Mouse (Mus musculus) monocyte, adult 2 months (primary cell): ENCODE results near the gene Itga4.

Experiments used
- DNase-seq, 2 experiments: peaks; one replicate each; pipeline ENCODE4 v3.0.0; 2022; ENCODE audit warnings: low spot score in 2 of 2, low read depth in 1 of 2

The Itga4 gene

GRCm38 (mm10) chr2:79351179-79352099 lies 96.2 kb downstream of the Itga4 start:
- no peak for DNase-seq

- DNase-seq: no peak
Measured at GRCm38 (mm10) chr2:79352100-79352802, 97.0 kb downstream of the Itga4 start.

- DNase-seq: no peak
Measured at GRCm38 (mm10) chr2:79354773-79355172, 99.5 kb downstream of the Itga4 start.

- DNase-seq: no peak
Measured at GRCm38 (mm10) chr2:79357835-79358234, 102.6 kb downstream of the Itga4 start.

- DNase-seq: no peak
Measured at GRCm38 (mm10) chr2:79362029-79362428, 106.8 kb downstream of the Itga4 start.

GRCm38 (mm10) chr2:79363920-79364319 lies 108.7 kb downstream of the Itga4 start:
- no peak for DNase-seq

- DNase-seq: no peak
Measured at GRCm38 (mm10) chr2:79367451-79368450, 112.5 kb downstream of the Itga4 start.

GRCm38 (mm10) chr2:79368661-79369060 lies 113.4 kb downstream of the Itga4 start:
- no peak for DNase-seq

- no peak for DNase-seq
Measured at GRCm38 (mm10) chr2:79369061-79369524, 113.9 kb downstream of the Itga4 start.

GRCm38 (mm10) chr2:79369905-79370304 lies 114.7 kb downstream of the Itga4 start:
- DNase-seq: no peak

- DNase-seq: no peak
Measured at GRCm38 (mm10) chr2:79370711-79371312, 115.6 kb downstream of the Itga4 start.

GRCm38 (mm10) chr2:79371326-79372153 lies 116.3 kb downstream of the Itga4 start:
- DNase-seq: no peak

- DNase-seq: no peak
Measured at GRCm38 (mm10) chr2:79372154-79372467, 116.9 kb downstream of the Itga4 start.

- DNase-seq: no peak
Measured at GRCm38 (mm10) chr2:79372486-79373200, 117.4 kb downstream of the Itga4 start.

- DNase-seq: no peak
Measured at GRCm38 (mm10) chr2:79378346-79379086, 123.3 kb downstream of the Itga4 start.

GRCm38 (mm10) chr2:79379087-79380041 lies 124.1 kb downstream of the Itga4 start:
- no peak for DNase-seq
